Mouse (Mus musculus) hindbrain, embryonic 12.5 days (tissue): ENCODE results near the gene Gpr18. TPM values are rescaled to one million over a fixed set of nuclear protein-coding genes. Genes with fewer than 3 reads are reported as not detected.
"Not testable (repeated sequence)": the region's sequence is repeated elsewhere in the genome, so short reads cannot be mapped to it uniquely, and the experiment has no call there.

Source experiments
- ATAC-seq: fragments of 200-750 bp; cut with Nextera tagmentation; 2 replicates; pipeline ENCODE4 v1.8.0; 2017; ENCODE audit warnings: moderate TSS enrichment; ENCODE audit not compliant: low FRiP score
- H3K27ac ChIP-seq: fragments of 300-500 bp; sonication (generic); 2 replicates; pipeline ENCODE4 v1.5.1; 2016; ENCODE audit warnings: mild to moderate bottlenecking
- H3K27me3 ChIP-seq: fragments of 300-500 bp; sonication (generic); 2 replicates; pipeline ENCODE4 v1.6.1; 2016; ENCODE audit warnings: mild to moderate bottlenecking
- H3K36me3 ChIP-seq: fragments of 300-500 bp; sonication (generic); 2 replicates; pipeline ENCODE4 v1.6.1; 2016; ENCODE audit warnings: mild to moderate bottlenecking
- H3K4me1 ChIP-seq: fragments of 300-500 bp; sonication (generic); 2 replicates; pipeline ENCODE4 v1.6.1; 2016
- H3K4me2 ChIP-seq: fragments of 300-500 bp; sonication (generic); replicated peaks from 2 replicates; pipeline ENCODE4 v1.6.1; 2016; ENCODE audit warnings: mild to moderate bottlenecking
- H3K4me3 ChIP-seq: fragments of 300-500 bp; sonication (generic); 2 replicates; pipeline ENCODE4 v1.5.1; 2016; ENCODE audit warnings: mild to moderate bottlenecking
- H3K9ac ChIP-seq: fragments of 300-500 bp; sonication (generic); 2 replicates; pipeline ENCODE4 v1.6.1; 2016; ENCODE audit warnings: mild to moderate bottlenecking, moderate library complexity
- H3K9me3 ChIP-seq: fragments of 300-500 bp; sonication (generic); replicated peaks from 2 replicates; pipeline ENCODE4 v1.6.1; 2016; ENCODE audit warnings: mild to moderate bottlenecking
- WGBS: fragments of 180-500 bp; shearing (Covaris S2); methylation state at CpG from one replicate; pipeline ENCODE4 v1.1.7; 2016; 5-methylcytosine and 5-hydroxymethylcytosine counted together
- polyA plus RNA-seq: library from polyadenylated mRNA; unstranded; fragments of >200 nt; fragmentation: Nextera tagmentation; extraction: Ambion mirVana; gene quantifications from 2 replicates; pipeline ENCODE4 v1.2.1, GENCODE M21; 2016

The Gpr18 gene
- polyA plus RNA-seq, 1 experiment from 2014 or later, result not detected

DNA sequence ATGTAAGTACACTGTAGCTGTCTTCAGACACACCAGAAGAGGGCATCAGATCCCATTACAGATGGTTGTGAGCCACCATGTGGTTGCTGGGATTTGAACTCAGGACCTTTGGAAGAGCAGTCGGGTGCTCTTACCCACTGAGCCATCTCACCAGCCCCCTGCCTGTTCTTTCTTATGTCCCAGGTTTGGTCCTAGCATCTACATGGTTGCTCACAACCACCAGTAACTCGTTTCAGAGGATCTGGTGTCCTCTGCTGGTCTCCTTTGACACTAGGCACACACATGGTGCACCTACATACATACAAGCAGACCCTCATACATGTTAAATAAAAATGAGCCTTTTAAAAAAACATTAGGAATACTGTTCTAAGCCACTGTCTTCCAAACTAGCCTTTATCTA lies 39.4 kb downstream of the Gpr18 start:
- H3K27ac ChIP-seq, H3K9me3 ChIP-seq, H3K36me3 ChIP-seq, H3K4me2 ChIP-seq, H3K9ac ChIP-seq, ATAC-seq, H3K4me3 ChIP-seq, H3K27me3 ChIP-seq: not testable (repeated sequence)
- 74% methylated on average over 2 of the region's 2 CpGs for WGBS
- H3K4me1 ChIP-seq, result peaks cover 17% of the 10 kb centered on the region

DNA sequence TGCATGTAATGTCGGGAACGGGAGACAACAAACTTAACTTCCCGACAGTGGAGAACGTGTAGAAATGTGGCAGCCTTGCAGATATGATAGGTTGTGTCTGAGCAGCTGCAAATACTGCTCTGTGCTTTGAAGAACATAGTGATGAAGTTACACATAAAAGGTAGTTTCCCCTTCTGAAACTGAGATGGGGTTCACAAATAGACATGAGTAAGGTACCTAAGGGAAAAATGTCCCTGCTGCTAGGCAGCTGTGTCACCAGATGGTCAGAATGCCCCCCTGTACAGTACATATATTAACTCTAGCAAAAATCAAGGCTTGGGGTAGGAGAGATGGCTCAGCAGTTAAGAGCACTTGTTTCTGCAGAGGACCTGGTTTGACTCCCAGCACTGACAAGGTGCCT lies 41.9 kb downstream of the Gpr18 start:
- H3K4me1 ChIP-seq, result peaks cover 4% of the 10 kb centered on the region; the same call in 1 of the 2 replicates
- no peak overlapping the region for H3K9ac ChIP-seq
- no peak overlapping the region for H3K27ac ChIP-seq
- no peak overlapping the region for H3K4me2 ChIP-seq
- H3K4me3 ChIP-seq, result no peak overlapping the region
- H3K36me3 ChIP-seq, result no peaks in the 10 kb centered on the region
- no peaks in the 10 kb centered on the region for H3K27me3 ChIP-seq
- WGBS, result 90% methylated on average over 4 of the region's 4 CpGs
- no peaks in the 10 kb centered on the region for H3K9me3 ChIP-seq
- ATAC-seq, result no peak

DNA sequence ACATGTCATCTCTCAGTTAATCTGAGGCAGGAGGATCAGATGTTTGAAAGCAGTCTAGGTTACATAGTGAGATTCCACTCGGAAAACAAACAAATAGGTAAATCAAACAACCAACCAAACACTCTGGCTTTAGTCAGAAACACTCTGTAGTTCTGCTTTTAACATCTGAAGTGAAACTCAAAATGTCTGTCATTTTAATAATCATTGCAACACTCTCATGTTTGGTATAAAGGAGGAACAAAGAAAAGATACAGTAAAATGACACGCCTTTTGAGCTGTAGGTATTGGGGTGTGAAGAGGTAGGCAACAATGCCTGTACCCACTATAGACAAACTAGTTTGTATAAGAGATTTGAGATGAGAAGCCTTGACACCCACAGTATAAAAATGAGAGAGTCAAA lies 42.4 kb downstream of the Gpr18 start:
- no peak overlapping the region for H3K4me3 ChIP-seq
- no peak overlapping the region for H3K9ac ChIP-seq
- ATAC-seq, result no peak
- H3K9me3 ChIP-seq, result no peaks in the 10 kb centered on the region
- 79% methylated on average over 2 of the region's 2 CpGs for WGBS
- no peaks in the 10 kb centered on the region for H3K27me3 ChIP-seq
- H3K4me2 ChIP-seq, result no peak overlapping the region
- H3K36me3 ChIP-seq, result no peaks in the 10 kb centered on the region
- H3K4me1 ChIP-seq, result peaks cover 4% of the 10 kb centered on the region; the same call in 1 of the 2 replicates
- no peak overlapping the region for H3K27ac ChIP-seq

GRCm38 (mm10) chr14:121872760-121873159 lies 42.8 kb downstream of the Gpr18 start:
- 79% methylated on average over 1 of the region's 1 CpGs for WGBS

GRCm38 (mm10) chr14:121869111-121869510 lies 46.5 kb downstream of the Gpr18 start:
- H3K9ac ChIP-seq, result no peak overlapping the region
- WGBS, result 64% methylated on average over 1 of the region's 1 CpGs
- no peak for ATAC-seq
- no peak overlapping the region for H3K4me2 ChIP-seq
- H3K27me3 ChIP-seq, result no peaks in the 10 kb centered on the region
- no peaks in the 10 kb centered on the region for H3K36me3 ChIP-seq
- no peak overlapping the region for H3K4me3 ChIP-seq
- H3K27ac ChIP-seq, result no peak overlapping the region
- H3K9me3 ChIP-seq, result no peaks in the 10 kb centered on the region
- no peaks in the 10 kb centered on the region for H3K4me1 ChIP-seq

More at GRCm38 (mm10) chr14:121872760-121873159, 42.8 kb downstream of the Gpr18 start:
- Histone ChIP-seq H3K4me2 (no peak overlapping the region), H3K4me1 (peaks cover 3% of the 10 kb centered on the region; the same call in 1 of the 2 replicates), H3K9me3 (no peaks in the 10 kb centered on the region), H3K4me3 (no peak overlapping the region), H3K36me3 (no peaks in the 10 kb centered on the region), H3K27me3 (no peaks in the 10 kb centered on the region), H3K27ac (no peak overlapping the region), H3K9ac (no peak overlapping the region)
- no peak for ATAC-seq

GRCm38 (mm10) chr14:121866574-121866973 lies 49.0 kb downstream of the Gpr18 start:
- no peak overlapping the region for H3K27ac ChIP-seq
- no peaks in the 10 kb centered on the region for H3K36me3 ChIP-seq
- H3K4me2 ChIP-seq, result no peak overlapping the region
- no peak overlapping the region for H3K4me3 ChIP-seq
- H3K4me1 ChIP-seq, result no peaks in the 10 kb centered on the region
- H3K9ac ChIP-seq, result no peak overlapping the region
- ATAC-seq, result no peak
- 77% methylated on average over 3 of the region's 3 CpGs for WGBS
- no peaks in the 10 kb centered on the region for H3K9me3 ChIP-seq
- no peaks in the 10 kb centered on the region for H3K27me3 ChIP-seq

GRCm38 (mm10) chr14:121865162-121865561 lies 50.4 kb downstream of the Gpr18 start:
- peak; percentile 60; the same call in 1 of the 2 replicates for ATAC-seq
- not testable (repeated sequence) for H3K4me1 ChIP-seq, H3K9me3 ChIP-seq, H3K36me3 ChIP-seq, H3K9ac ChIP-seq, H3K4me2 ChIP-seq, H3K27me3 ChIP-seq, H3K4me3 ChIP-seq, H3K27ac ChIP-seq
- WGBS, result 13% methylated on average over 2 of the region's 2 CpGs

Other genes with a start within 250 kb of the Gpr18 start
- gene Dock9, start 117.9 kb downstream of the Gpr18 start, polyA plus RNA-seq, result 6.2 and 7.1 TPM in 2 replicates
- gene Ubac2, start 37.2 kb downstream of the Gpr18 start, polyA plus RNA-seq, result 60.0 and 60.3 TPM in 2 replicates
- 2.0 and 2.1 TPM in 2 replicates for gene Gpr183, start 49.4 kb upstream of the Gpr18 start, polyA plus RNA-seq
- not detected in 2 replicates for gene Timm8a2, start 118.9 kb upstream of the Gpr18 start, polyA plus RNA-seq
- 134 and 142 TPM in 2 replicates for gene Tm9sf2, start 191.3 kb upstream of the Gpr18 start, polyA plus RNA-seq